Mouse (Mus musculus) hindlimb bud, embryonic 11.5 days (tissue): ENCODE measurements at regions not wholly inside any gene's neighbourhood (a gene's known extent, or its start where the extent isn't known, plus 50 kb on each side); places are given as distances from the start of the nearest gene placed in this dataset.

Experiments
- DNase-seq: peaks from one replicate; pipeline ENCODE4 v3.0.0-alpha.2; 2012; ENCODE audit warnings: low read depth, low spot score; ENCODE audit errors: extremely low spot score

- no peak for DNase-seq
Observed at GRCm38 (mm10) chr9:60995096-60995495, 200.8 kb downstream of the Uaca start.

GRCm38 (mm10) chr9:60998086-60998785 lies 203.9 kb downstream of the Uaca start:
- no peak for DNase-seq

- no peak for DNase-seq
Observed at GRCm38 (mm10) chr9:60999001-60999529, 204.7 kb downstream of the Uaca start.

DNA sequence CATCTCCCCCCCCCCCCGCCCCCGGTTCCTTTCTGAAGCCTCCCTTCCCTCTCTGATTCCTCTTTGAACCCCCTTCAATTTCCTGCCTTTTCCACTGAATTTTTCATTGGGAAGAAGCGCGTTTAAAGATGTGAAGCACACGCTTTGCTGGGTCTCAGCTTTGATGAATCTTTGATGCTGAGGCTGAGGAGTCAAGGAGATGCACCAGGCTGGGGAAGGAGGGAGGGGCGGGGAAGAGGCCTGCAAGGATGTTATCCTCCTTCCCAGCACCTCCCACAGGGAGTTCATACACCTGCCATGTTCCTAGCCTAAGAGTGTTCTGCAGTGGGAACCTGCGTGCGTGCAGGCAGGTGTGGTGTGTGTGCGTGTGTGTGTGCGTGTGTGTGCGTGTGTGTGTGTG lies 205.9 kb downstream of the Uaca start:
- no peak for DNase-seq

- DNase-seq: no peak
Observed at GRCm38 (mm10) chr9:61002572-61002971, 208.2 kb downstream of the Uaca start.

DNA sequence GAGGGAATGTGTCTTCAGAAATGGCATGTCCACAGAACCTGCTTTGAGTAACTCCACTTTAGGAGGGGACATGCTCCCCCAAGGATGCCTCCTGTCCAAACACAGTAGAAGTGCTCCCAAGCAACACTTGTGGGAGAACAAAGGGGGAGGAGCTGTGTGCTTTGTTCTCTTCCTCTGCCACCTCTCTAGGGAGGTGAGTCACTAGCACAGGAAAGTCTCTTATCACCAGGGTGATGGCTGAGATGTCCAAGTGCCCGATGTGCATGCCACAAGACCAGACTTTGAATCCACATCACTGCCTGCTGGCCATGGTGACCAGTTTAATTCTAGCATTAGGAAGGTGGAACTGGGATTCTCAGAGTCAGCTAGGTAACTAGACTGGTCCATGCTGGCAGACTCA lies 214.1 kb downstream of the Uaca start:
- no peak for DNase-seq

DNA sequence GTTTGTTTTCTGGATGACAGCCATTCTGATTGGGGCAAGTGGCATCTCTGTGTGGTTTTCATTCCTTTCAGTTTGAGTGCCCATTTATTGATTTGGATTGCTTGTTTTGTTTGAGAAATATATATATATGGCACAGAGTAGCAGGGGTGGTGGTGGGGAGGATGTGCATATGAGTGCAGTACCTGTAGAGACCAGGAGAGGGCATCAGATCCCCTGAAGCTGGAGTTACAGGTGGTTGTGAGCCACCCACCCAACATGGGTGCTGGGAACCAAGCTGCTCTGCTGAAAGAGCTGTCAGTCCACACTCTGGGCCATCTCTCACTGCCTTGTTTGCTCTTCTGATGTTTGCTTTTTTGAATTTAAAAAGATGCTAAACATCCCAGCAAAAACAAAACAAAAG lies 216.7 kb downstream of the Uaca start:
- no peak for DNase-seq

GRCm38 (mm10) chr9:61012771-61013540 lies 218.6 kb downstream of the Uaca start:
- DNase-seq: no peak

GRCm38 (mm10) chr9:61014151-61014550 lies 219.8 kb downstream of the Uaca start:
- DNase-seq: no peak

DNA sequence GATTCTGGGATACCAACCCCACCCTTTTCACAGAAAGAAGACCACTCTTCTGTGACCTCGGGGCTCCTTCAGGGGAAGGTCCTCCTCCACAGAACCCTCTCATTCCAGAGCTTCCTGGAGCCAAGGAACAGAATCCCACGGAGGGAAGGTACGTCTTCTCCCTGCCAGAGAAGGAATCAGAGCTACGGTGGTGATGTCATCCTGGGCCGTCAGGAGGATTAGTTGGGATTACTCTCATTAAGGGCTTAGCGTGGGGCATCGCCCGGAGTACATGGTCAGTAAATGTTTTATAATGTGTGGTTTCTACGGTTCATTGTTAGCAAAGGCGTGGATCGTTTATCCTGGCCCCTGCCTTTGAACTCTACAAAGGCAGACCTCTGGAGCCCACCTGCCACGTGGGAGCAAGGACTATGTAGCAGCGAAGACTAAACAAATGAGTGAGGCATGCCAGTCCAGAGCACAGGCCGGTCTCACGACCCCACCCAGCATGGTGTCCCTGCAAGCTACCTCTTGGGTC lies 221.1 kb downstream of the Uaca start:
- no peak for DNase-seq

- DNase-seq: no peak
Observed at GRCm38 (mm10) chr9:61016673-61017072, 222.3 kb downstream of the Uaca start.

DNA sequence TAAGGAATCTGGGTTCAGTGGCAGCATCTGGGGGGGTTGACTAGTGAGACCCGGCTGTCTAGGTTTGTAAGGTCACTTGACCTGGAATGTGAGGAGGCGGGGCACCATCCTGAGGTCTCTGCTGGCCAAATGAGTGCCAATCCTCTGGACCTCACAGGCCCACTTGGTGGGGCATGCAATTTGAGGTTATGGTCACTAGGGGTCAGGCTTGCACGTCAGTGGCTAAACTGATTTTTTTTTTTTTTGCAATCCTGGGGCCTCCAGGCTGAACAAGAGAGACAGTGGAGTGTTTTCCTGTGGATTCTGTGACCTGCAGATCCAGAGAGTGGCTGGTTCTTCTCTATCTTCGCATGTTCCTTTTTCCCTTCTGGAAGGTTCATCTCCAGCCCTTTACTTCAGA lies 225.6 kb downstream of the Uaca start:
- no peak for DNase-seq

DNA sequence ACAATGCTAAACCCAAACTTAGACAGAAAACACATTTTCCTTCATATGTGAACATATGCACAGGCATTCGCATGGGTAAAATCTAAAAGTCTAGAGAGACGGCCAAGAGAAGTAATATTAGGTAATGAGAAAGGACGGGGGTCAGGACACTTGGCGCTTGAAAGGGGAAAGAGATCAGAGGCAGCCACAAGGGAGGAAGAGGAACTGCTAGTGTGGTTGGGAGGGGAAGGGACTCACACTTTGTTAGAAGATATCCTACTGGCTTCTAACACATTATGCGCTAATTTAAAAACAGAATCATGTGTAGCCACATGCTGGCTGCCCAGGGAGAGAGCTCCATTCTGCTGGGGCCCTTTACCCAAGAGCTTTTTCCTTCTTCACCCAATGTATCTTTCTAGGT lies 227.5 kb downstream of the Uaca start:
- DNase-seq: no peak

- no peak for DNase-seq
Observed at GRCm38 (mm10) chr9:61022371-61023026, 228.2 kb downstream of the Uaca start.

DNA sequence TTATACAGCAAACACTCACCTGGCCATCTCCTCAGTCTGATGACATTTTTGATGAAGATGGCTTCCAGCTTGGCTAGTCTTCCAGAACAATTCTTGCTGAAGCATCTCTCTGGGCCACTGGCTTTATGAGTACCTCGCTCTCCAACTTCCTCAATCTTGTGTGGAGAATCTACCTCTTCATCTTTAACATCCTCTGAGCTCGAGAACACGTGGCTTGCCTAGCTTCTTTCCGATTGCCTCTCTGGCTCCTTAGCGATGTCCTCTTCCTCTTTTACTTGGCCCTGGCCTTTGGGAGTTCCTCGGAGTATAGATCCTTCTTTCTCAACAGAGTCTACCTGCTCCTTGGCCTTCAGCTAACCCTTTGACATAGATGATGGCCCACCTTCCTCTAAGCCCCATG lies 231.0 kb downstream of the Uaca start:
- DNase-seq: no peak

GRCm38 (mm10) chr9:61028775-61029401 lies 234.5 kb downstream of the Uaca start:
- no peak for DNase-seq

DNA sequence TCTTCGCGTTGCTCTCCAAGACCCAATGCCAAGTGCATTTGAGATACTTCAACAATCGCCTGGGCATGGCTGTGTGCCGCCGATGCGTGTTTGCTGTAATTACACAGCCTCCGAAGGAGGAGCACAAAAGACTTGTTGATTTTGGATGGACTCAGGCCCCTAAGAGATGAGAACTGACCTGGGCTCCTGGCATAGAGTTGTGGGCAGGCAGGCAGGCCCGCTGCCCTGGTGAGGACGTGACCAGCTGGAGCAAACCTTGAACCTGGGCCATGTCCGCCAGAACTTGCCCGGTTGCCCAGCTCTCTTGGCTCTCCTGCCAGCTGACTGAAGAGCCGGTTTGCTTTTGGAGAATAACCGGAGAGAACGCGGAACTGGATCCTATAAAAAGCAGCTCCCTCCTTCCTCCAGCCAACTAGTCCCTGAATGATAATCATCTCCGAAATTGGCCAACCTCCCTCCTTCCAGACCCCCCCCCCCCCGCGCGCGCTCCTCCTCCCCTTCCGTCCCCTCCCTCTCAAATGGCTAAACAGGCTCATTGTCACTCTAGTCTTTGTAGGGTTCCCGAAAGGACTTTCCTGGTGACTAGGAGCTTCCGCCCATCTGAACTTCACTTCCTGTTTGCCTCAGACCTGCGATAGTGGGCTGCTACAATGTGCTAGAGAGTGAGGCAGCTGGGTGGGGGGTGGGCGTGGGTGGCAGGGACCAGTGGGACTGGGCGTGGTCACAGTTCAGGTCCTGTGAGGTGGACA lies 237.5 kb downstream of the Uaca start:
- DNase-seq: no peak

DNA sequence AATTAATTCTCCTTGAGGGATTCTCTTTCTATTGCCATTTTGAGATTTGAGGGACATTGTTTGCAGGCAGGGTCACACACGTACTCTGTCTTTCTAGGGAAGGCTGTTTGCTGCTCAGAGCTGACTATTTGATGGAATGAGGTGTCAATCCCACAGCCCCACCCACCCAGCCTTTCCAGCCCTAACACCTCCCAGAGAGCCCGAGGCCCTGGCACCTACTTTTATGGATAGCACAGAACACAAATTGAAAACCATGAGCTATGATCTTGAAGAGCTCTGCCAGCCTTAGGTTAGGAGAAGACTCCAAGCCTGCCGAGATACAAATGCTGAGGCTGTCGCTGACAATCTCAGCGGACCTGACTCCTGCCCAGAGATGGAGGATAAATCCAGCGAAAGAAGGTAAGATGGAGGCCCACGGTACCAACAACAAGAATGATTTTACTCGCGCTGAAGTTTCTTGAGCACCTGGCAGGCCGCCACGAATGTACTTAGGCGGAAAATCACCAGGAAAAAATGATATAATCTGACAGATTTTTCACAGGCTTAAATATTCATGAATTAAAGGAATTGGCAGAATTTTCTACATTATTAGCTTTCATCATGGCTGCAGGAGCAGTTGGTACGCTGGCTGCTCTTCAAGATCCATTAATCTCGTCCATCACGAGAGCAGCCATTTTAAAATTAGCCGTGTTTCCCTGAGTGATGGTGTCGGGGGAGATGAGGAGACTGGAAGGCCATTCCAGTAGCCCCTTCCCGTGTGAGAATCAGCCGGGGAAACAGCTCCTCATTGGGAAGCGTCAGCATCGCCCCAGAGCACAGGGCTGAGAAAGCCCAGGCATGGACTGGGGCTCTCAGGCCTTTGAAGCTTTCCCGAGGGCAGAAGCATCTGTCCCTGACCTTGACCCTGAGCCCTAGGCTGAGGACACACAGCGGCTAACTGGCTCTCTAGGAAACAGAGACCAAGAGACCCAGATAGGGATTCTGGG lies 238.4 kb downstream of the Uaca start:
- DNase-seq: no peak

DNA sequence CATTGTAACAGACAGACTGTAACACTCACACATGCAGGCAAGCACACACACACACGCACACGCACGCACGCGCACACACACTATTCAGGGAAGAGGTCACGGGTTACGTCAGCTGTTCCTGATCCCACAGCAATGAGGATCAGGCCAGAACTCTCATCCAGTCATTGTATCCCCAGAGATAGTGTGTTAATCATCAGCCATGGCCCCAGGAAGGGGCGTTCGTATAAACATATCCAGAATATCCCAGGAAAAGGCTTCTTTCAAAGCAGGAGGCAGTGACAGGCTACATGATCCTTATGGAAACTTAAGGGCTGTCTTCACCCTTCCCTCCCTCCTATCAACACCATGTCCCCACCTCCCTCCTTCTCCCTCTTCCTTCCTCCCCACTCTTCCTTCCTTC lies 239.3 kb downstream of the Uaca start:
- no peak for DNase-seq
